Mouse (Mus musculus): ENCODE measurements around the gene Nppa.

Nppa gene

DNA sequence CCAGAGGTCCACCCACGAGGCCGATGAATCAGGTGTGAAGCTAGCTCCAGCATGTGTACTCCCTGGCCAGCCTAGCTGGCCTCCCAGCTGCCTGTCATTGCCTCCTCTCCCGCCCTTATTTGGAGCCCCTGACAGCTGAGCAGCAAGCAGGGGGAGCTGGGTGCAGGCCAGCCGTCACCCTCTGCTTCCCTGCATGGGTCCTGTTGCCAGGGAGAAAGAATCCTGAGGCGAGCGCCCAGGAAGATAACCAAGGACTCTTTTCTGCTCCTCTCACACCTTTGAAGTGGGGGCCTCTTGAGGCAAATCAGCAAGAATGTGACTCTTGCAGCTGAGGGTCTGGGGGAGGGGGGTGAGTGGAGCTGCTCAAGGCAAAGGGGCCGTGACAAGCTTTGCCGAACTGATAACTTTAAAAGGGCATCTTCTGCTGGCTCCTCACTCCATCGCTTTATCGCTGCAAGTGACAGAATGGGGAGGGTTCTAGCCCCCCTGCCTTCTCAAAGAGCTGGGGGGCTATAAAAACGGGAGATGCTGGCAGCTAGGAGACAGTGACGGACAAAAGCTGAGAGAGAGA, at the start of gene Nppa:
Gene Nppa, plus strand, starts transcription at position 521 of the 571 bp plus-strand sequence.
- no peak for DNase-seq

DNA sequence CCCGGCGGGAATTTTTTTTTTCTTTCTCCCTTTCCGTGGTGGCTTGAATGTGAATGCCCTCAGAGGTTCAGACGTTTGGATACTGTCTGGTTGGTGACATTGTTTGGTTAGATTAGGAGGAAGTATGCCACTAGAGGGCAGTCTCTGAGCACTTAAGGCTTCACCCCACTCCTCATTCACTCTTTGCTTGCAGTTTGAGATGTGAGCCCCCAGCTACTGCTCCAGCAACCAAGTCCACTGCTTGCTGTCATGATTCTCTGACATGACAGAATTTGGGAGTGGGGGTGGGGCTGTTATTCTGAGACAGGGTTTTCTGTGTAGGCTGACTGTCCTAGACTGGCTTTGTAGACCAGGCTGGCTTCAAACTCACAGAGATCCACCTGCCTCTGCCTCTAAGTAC, 46.9 kb upstream of the Nppa start:
- DNase-seq: peak in 1 of 2 experiments; percentile 26

DNA sequence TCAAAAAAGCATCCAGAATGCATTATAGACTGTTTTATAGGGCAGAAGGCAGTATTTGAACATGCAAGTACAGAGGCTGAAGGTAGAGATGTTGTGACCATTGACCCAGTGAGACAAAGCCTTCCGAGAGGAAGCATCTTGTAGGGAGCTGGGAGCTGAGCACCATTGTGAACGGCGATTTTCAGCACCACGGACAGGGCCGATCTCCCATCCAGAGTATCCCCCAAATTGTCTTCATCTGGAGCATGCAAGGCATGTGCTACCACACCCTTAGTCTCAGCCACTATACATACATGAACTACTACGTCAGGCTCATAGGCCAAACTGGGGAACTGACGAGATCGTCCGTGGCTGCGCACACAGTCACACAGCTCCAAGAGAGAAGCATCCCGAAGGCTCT, 43.4 kb upstream of the Nppa start:
- DNase-seq: no peak

DNA sequence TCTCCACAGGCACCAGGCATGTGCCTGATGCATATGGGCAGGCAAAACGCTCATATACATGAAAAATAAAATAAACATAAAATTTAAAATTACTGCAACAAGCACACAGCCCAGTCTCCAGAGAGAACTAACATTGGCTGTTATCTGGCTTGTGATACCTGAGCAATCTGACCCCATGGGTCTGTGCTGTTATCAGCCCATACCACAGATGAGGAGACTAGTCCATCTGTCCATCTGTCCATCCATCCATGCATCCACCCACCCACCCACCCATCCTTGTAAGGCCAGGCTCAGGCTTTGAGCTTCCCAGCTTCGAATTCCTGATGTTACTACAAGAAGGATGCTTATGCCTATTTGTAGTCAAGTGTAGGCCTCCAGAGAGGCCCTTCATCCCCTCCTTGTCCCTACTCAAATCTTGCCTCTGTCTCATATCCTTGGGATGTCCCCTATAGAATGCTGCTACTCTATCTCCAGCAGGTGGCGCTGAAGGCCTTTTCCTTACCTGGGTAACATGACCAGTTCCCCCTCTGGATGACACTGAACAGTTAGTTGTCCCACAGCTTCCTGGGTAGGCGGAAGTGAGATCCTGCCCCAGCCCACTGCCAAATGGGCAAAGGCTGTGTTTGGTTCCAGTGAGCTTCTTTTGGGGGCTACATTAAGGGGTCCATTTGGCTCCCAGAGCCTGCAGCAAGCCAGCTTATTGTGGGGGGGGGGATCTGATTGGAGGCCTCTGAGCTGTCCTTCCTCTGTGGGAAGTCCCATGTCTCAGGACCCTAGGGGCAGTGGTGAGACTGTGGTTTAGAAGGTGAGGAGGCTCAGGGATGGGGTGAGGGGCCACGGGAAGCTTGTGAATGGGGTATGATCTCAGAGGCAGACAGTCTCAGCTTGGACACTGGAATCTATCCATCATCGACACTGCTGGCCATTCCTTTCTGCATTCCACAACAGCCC, 40.4 kb upstream of the Nppa start:
- DNase-seq: peak; percentile 50 to 65

DNA sequence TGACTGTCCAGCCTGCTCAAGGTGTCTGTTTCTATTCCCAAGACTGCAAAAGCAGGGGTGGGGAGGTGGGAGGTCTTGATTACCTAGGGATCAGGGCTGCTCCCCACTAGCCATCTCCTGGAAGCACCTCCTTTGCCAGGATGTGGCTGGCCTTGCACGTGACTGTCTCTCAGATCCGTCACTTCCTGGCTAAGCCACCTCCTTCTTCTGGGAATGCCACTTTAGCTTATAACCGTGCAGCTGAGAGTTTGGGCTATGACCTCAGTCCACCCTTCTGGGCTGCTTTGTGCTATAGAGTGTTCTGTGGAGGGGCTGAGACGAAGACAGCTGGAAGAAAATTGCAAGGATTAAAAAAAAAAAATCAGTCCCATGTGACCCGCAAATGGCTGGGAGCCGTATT, 37.7 kb upstream of the Nppa start:
- DNase-seq: no peak

DNA sequence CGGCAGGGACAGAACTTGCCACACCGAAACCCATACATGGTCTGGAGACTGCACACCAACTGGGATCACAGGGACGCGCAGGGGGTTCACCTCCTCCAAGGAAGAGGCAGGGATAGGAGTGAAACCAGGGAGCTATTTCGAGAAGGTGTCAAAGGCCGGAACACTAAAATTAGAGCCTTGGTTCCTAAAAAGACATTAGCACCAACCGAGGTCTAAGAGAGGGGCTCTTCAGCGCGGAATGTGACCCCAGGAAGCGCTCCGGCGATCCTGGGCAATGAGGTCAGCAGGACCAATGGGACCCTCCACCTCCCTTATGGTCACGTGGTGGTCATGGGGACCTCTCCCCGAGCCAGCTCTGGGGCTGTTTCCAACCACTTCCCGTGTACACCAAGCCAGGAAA, 36.9 kb upstream of the Nppa start:
- no peak for DNase-seq

DNA sequence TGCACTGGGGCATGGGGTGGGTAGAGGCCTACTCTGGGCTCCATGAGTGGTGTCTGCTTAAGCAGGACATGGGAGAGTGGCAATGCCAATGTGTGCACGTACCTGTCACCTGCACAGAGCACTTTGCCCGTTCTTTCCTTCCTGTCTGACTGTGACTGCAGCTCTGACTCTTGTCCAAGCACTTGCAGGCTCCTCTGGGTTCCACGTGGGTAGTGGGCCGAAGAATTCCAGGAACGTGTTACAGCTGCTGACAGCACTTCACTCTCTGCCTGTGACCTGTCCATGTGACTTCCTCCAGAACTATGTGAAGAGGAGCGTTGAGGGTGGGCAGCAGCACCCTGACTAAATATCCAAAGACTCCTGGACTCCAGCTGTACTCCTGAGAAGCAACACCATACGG, 34.8 kb upstream of the Nppa start:
- no peak for DNase-seq

DNA sequence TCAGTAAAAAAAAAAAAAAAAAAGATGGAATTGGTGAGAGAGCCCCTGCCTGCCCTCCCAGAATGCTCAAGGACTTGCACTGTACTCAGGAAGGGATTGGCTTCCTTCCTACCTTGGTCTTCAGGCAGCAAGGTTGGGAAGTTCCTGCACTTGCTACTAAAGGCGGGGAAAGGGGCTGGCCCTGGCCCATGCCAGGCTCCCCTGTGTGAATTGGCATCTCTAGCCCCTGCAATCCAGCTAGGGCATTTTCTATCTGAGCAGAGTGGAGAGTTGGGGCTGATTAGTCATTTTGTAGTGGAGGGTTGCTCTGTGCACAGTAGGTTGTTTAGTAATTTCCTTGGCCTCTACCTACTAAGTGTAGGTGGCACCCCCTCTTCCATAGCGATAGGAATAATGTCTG, 31.7 kb upstream of the Nppa start:
- no peak for DNase-seq

DNA sequence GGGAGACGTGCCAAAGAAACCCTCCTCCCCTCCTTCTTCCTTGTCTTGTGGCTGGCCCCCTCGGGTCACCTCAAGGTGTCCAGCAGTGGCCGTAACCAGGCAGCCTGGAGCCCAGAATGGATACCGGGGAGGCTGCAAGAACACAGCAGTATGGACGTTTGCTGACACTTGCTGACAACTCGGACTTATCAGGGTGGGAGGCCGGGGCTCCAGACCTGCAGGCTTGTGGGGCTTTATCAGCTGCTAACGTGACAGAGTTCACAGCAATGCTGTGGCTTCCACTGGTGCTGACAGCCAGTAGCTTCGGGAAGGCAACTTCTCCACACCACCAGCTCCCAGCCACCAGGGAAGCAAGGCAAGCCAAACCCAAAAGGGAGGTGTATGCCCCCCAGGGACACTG, 31.2 kb upstream of the Nppa start:
- no peak for DNase-seq

DNA sequence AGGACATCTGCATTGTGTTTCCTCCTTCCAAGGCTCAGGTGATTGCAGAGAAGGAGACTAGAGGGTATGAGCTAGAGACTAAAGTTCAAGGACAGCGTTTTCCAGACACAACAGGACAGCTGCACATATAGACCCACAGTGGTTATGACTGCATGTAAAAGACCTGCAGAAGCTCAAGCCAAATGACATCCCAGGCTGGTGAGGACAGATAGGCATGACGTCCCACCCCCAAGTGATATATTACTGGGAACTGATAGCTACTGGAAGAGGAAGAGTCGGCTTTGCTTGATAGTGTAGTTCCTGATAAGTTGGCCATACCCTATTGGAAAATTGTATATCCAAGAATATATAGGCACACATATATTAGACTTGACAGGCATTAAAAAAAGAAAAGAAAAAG, 24.3 kb upstream of the Nppa start:
- no peak for DNase-seq

DNA sequence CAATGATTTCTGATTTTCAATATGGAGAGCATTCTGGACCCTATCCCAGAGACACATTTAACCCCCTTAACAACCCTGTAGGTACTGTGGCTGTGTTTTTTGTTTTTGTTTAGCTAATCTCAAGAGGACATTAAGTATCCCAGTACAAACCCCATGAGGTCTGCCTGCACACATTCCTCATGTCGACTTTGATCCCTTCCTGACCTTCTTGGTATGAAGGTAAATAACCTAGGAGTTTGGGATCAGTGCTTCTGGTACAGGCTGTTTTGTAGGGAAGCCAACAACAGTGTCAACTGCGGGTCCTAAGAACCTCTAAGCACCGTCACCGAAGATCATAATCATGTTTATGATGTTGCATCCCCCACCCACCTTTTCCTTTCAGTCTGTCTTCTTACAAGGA, 22.8 kb upstream of the Nppa start:
- DNase-seq: no peak

DNA sequence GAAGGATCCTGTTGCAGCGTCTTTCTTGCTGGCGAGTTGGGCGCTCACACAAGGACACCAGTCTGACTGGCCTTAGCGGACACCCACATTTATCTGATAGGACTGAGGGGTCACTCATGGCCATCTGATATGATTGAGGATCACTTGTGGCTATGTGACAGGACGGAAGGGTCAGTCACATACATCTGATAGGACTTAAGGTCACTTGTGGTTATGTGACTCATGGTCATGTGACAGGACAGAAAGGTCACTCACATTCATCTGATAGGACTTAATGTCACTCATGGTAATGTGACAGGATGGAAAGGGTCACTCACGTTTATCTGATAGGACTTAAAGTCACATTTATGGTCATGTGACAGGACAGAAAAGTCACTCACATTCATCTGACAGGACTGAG, 22.1 kb upstream of the Nppa start:
- no peak for DNase-seq

DNA sequence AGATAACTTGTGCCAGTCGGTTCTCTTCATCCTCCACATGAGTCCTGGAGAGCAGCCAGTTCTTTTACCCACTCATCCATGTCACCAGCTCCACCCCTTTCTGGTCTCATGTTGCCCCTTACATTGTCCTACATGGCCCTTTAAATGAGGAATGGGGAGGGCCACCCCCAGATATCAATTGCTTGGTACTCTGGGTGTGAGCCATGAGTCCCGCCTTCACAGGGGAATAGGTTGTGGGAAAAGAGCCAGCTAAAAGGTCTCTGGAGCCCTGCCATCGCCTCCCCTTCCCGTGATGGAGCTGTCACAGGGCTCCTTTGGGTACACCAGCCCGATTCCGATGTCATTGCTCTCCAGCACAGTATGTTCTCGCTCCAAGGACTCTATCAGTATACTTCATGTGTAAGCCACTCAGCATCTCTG, 21.1 kb upstream of the Nppa start:
- no peak for DNase-seq

DNA sequence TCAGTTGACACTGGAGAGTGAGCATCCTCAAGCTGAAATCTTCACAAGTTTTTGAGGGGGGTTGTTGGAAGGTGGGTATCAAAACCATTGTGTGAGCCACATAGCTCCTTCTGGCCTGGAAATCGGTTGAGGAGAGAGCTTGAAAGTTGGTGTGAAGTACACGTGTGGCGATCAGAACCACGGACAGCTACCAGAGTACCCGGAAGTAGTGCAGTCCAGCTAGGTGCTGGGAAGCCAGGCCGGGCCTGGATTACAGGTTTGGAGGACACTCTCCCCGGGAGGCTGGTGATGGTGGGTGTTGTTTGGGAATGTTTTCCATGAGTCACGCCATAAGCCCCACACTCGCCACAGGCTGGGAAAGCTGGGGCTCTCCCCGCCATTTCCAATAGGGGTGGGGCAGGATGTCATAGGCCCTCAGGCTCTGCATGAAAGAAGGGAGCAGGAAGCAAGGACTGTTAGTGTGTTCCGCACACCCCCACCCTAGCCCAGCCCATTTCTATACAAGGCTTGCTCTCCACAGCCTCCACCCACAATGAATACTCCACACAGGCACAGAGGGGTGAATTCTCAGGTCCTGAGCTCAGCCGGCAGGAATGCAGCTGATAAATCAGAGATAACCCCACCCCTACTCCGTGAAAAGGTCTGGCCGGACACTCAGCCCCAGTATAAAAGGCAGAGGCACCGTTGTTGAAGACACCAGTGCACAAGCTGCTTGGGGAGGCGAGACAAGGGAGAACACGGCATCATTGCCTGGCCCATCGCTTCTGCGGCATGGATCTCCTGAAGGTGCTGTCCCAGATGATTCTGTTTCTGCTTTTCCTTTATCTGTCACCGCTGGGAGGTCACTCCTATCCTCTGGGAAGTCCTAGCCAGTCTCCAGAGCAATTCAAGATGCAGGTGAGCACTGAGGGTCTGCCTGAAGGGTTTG, 15.1 kb upstream of the Nppa start, which contains the start of gene Nppb:
Gene Nppb, plus strand, starts transcription at position 584 of the 928 bp plus-strand sequence.
- no peak for DNase-seq

DNA sequence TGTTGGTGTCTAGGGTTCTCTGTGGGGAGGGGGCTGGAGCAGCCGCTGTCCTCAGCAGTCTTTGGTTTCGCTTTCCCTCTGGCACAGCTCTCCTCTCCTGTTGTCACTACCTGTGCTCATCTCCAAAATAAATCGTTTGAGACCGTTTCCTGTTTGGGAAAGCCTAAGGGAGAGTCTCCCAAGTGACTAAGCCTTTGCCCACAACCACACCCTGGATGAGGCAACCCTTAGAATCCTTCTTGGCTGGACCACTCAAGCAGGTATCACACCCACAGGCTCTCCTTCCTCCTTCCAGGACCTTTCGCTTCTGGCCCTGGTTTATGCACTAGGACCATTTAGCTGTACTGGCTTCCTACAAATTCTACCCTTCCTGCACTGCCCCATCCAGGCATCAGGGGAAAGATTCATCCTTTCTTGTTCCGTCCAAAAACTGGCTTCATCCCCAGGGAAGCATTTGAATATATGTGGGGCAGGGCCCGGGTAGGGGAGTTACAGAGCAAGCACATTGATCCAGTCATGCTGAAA, 6.9 kb upstream of the Nppa start:
- no peak for DNase-seq

DNA sequence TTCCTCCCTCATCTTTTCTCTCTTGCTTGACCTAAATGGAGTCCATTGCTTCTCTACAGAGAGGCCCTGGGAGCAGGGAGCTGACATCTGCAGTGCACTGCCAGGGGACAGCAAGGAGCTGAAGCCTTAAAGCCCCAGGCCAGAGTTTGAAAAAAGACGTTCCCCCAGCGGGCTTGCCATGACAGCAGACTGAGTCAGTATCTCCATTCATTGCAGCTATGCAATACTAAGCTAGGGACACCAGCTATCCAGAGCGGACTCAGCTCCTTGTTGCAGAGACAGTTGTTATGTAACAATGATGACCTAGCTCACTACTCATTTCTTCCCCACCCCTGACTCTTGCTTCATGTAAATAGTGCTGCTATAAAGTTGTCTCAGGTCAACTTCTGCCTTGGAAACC, 5.2 kb upstream of the Nppa start:
- DNase-seq: no peak

DNA sequence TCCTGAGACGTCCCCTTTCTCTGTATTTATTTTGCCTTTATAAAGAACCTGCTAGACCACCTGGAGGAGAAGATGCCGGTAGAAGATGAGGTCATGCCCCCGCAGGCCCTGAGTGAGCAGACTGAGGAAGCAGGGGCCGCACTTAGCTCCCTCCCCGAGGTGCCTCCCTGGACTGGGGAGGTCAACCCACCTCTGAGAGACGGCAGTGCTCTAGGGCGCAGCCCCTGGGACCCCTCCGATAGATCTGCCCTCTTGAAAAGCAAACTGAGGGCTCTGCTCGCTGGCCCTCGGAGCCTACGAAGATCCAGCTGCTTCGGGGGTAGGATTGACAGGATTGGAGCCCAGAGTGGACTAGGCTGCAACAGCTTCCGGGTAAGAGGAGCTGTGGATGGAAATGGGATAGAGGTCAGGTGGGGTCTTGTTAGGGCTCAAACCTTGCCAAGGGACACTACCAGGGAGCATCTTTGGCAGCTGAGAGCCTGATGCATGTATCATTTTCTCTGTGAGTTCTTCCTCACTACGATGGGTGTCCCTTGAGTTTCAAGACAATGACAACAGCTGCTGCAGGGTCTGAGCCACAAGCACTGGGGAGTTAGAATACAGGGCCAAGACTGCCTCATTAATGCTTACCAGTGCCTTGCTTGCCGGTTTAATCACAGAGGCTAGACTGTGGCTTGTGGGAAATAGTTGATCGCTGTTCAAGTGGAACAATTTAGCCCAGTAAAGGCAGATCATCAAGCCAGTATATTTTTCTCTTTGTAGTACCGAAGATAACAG, 679 bp downstream of the Nppa start:
- no peak for DNase-seq

DNA sequence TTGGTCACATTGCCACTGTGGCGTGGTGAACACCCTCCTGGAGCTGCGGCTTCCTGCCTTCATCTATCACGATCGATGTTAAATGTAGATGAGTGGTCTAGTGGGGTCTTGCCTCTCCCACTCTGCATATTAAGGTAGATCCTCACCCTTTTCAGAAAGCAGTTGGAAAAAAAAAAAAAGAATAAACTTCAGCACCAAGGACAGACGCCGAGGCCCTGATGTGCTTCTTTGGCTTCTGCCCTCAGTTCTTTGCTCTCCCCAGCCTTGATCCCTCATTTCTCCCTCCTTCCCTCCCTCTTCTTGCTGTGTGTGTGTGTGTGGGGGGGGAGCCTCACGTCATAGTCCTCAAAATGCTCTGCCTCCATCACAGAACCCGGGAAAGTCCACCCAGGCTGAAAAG, 1.3 kb downstream of the Nppa start:
- DNase-seq: no peak

DNA sequence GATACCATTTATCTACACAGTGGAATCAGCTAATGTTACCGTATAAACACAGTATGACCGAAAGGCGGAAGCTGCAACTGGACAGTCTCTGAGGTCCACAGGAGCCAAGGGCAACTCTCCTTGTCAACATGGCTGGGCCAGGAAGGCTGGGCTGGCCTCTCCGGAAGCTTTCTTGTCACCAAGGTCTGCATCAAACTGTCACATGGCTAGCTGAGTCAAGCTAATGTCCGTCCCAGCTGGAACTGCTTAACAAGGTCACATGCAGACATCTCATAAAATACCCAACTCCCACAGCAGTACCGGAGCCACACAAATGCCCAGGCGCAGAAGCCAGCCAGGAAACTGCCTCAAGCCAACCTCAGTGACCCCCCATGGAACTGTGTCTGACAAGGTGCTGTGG, 3.8 kb downstream of the Nppa start:
- no peak for DNase-seq

DNA sequence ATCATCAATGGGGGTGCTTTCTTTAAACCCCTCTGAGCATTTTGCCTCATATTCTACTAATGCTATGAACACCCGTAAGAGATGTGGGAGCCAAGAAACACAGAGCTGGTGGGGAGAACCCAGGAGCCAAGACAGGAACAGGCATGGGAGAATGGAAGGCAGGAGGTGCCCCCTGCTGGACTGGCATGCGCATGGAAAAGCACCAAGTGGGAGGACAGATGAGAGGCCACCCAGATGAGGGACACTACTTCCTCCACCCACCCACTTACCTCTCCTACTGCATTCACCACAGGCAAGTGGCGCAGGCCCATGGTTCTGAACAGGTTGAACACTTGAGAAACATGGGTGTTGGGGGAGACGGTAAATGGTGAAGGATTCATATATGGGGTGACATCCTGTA, 7.9 kb downstream of the Nppa start:
- peak; percentile 33 to 37 for DNase-seq

DNA sequence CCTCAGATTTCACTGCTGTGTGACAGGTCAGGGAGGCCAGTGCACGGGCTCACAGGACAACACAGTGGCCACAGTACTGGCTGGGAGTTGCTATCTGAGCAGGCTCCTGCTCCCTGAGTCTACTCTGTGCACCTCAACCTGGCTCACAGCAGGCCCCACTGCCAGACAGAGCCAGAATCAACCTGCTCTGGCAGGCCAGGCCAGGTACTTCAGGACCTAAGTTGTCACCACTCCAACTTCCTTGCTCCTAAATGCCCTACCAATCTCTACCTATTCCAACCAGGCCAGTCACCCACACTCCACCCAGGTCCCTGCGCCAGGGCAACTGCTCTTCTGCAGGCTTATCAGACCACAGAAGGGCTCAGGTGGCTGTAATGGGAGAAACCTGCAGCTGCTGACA, 9.1 kb downstream of the Nppa start:
- DNase-seq: no peak

DNA sequence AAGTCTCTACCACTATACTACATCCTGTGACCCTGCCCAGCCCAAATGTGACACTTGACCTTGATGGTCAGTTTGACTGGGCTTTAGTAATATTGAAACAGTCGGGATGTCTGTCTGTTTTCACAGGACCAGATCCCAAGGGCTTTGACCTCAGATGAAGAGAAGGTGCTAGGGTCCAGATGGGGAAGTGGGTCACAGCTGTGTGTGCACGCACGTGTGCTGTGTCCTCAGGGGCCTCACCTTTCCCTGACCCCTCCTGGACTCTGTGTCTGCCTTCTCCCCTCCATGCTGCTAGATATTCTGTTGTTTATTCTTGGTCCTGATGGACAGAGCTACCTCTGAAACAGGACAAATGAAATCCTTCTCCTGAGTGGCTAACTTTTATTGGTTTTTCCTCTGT, 10.8 kb downstream of the Nppa start:
- no peak for DNase-seq

All from cerebellum, postnatal 36 days (tissue).